Mouse (Mus musculus) liver, embryonic 14.5 days (tissue): ENCODE results near the gene Pars2.

Experiments
- CTCF ChIP-seq: IDR thresholded peaks from 2 replicates; pipeline ENCODE4 v1.5.1; 2016; ENCODE audit warnings: antibody characterized with exemption, low read depth, control low read depth
- EP300 ChIP-seq: IDR thresholded peaks from 2 replicates; pipeline ENCODE4 v1.6.1; 2016; ENCODE audit warnings: antibody characterized with exemption, low read depth

- TF ChIP-seq CTCF (no peak), EP300 (no peak)
Measured at GRCm38 (mm10) chr4:106606639-106607554, 44.0 kb upstream of the Pars2 start.
